Mouse (Mus musculus) embryonic facial prominence, embryonic 15.5 days (tissue): ENCODE data around the gene Fancc. TPM values are rescaled to one million over a fixed set of nuclear protein-coding genes. Genes with fewer than 3 reads are reported as not detected.
A peak's percentile ranks its signal among the peaks of the same experiment; 100 is the strongest.
"Not testable (repeated sequence)": the region's sequence is repeated elsewhere in the genome, so short reads cannot be mapped to it uniquely, and the experiment has no call there.

Source experiments
- ATAC-seq: fragments of 200-750 bp; cut with Nextera tagmentation; 2 replicates; pipeline ENCODE4 v1.8.0; 2017; ENCODE audit warnings: low read depth, moderate TSS enrichment; ENCODE audit not compliant: insufficient number of reproducible peaks, low FRiP score, low TSS enrichment
- H3K27ac ChIP-seq: fragments of 300-500 bp; sonication (generic); replicated peaks from 2 replicates; pipeline ENCODE4 v1.5.1; 2015; ENCODE audit warnings: mild to moderate bottlenecking, inconsistent platforms
- H3K27me3 ChIP-seq: fragments of 300-500 bp; sonication (generic); 2 replicates; pipeline ENCODE4 v1.6.1; 2015; ENCODE audit warnings: inconsistent platforms
- H3K36me3 ChIP-seq: fragments of 300-500 bp; sonication (generic); 2 replicates; pipeline ENCODE4 v1.6.1; 2015; ENCODE audit warnings: mild to moderate bottlenecking, inconsistent platforms
- H3K4me1 ChIP-seq: fragments of 300-500 bp; sonication (generic); 2 replicates; pipeline ENCODE4 v1.6.1; 2015; ENCODE audit warnings: inconsistent platforms
- H3K4me2 ChIP-seq: fragments of 300-500 bp; sonication (generic); replicated peaks from 2 replicates; pipeline ENCODE4 v1.6.1; 2015; ENCODE audit warnings: mild to moderate bottlenecking, inconsistent platforms
- H3K4me3 ChIP-seq: fragments of 300-500 bp; sonication (generic); replicated peaks from 2 replicates; pipeline ENCODE4 v1.5.1; 2015; ENCODE audit warnings: mild to moderate bottlenecking, inconsistent platforms
- H3K9ac ChIP-seq: fragments of 300-500 bp; sonication (generic); 2 replicates; pipeline ENCODE4 v1.6.1; 2015; ENCODE audit warnings: inconsistent platforms
- H3K9me3 ChIP-seq: fragments of 300-500 bp; sonication (generic); replicated peaks from 2 replicates; pipeline ENCODE4 v1.6.1; 2016; ENCODE audit warnings: inconsistent platforms
- WGBS: fragments of 180-500 bp; shearing (Covaris S2); methylation state at CpG from one replicate; pipeline ENCODE4 v1.1.7; 2015; 5-methylcytosine and 5-hydroxymethylcytosine counted together
- polyA plus RNA-seq: library from polyadenylated mRNA; unstranded; fragments of >200 nt; fragmentation: Nextera tagmentation; extraction: Ambion mirVana; gene quantifications from 2 replicates; pipeline ENCODE4 v1.2.1, GENCODE M21; 2015

The Fancc gene
- polyA plus RNA-seq, 1 experiment from 2014 or later: 22.9 TPM

- no peak overlapping the region for H3K9ac ChIP-seq
- no peaks in the 10 kb centered on the region for H3K36me3 ChIP-seq
- H3K9me3 ChIP-seq: no peaks in the 10 kb centered on the region
- peaks cover 35% of the 10 kb centered on the region for H3K4me1 ChIP-seq
- H3K4me3 ChIP-seq: no peak overlapping the region
- no peak for ATAC-seq
- 59% methylated on average over 10 of the region's 10 CpGs for WGBS
- H3K4me2 ChIP-seq: no peak overlapping the region
- H3K27me3 ChIP-seq: no peaks in the 10 kb centered on the region
- H3K27ac ChIP-seq: peak overlapping the region; percentile 71
These were observed 171.9 kb downstream of the Fancc start for GRCm38 (mm10) chr13:63324978-63325848.

DNA sequence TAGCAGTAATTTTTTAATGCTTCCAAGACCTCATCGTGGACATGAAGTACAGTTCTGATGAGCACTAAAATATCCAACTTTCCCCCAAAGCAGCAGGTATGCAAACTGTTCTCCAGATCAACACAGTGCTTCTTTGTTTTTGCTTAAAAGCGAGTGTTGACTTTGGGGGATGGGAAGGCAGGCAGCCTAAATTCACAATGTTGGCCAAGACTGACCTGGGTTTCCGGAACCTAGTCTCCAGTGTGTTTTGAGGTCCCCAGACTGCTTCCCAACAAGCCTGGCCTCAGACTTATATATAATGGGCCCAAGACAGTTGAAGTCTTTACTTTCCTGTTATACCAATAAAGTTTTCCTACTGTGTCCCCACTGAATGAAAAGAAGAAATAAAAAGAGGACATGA is 172.8 kb downstream of the Fancc start:
- H3K4me3 ChIP-seq: no peak overlapping the region
- H3K9ac ChIP-seq: no peak overlapping the region
- WGBS: 46% methylated on average over 3 of the region's 3 CpGs
- H3K27ac ChIP-seq: peak overlapping the region; percentile 71; the same call in 1 of the 2 replicates
- H3K9me3 ChIP-seq: no peaks in the 10 kb centered on the region
- H3K4me1 ChIP-seq: peaks cover 26% of the 10 kb centered on the region
- no peaks in the 10 kb centered on the region for H3K36me3 ChIP-seq
- H3K4me2 ChIP-seq: no peak overlapping the region
- H3K27me3 ChIP-seq: no peaks in the 10 kb centered on the region
- no peak for ATAC-seq

GRCm38 (mm10) chr13:63323286-63324075 is 173.6 kb downstream of the Fancc start:
- H3K27me3 ChIP-seq: no peaks in the 10 kb centered on the region
- H3K9ac ChIP-seq: no peak overlapping the region
- no peaks in the 10 kb centered on the region for H3K9me3 ChIP-seq
- H3K4me3 ChIP-seq: no peak overlapping the region
- H3K36me3 ChIP-seq: no peaks in the 10 kb centered on the region
- peak overlapping the region; percentile 12; the same call in 1 of the 2 replicates for H3K27ac ChIP-seq
- H3K4me1 ChIP-seq: peaks cover 24% of the 10 kb centered on the region
- ATAC-seq: no peak
- no peak overlapping the region for H3K4me2 ChIP-seq
- WGBS: 63% methylated on average over 9 of the region's 9 CpGs

- H3K4me2 ChIP-seq: no peak overlapping the region
- H3K4me3 ChIP-seq: no peak overlapping the region
- H3K9me3 ChIP-seq: no peaks in the 10 kb centered on the region
- H3K27me3 ChIP-seq: no peaks in the 10 kb centered on the region
- no peaks in the 10 kb centered on the region for H3K36me3 ChIP-seq
- WGBS: 85% methylated on average over 6 of the region's 6 CpGs
- no peak overlapping the region for H3K27ac ChIP-seq
- H3K4me1 ChIP-seq: peaks cover 24% of the 10 kb centered on the region
- no peak overlapping the region for H3K9ac ChIP-seq
- ATAC-seq: no peak
These were observed 174.3 kb downstream of the Fancc start for GRCm38 (mm10) chr13:63322756-63323155.

DNA sequence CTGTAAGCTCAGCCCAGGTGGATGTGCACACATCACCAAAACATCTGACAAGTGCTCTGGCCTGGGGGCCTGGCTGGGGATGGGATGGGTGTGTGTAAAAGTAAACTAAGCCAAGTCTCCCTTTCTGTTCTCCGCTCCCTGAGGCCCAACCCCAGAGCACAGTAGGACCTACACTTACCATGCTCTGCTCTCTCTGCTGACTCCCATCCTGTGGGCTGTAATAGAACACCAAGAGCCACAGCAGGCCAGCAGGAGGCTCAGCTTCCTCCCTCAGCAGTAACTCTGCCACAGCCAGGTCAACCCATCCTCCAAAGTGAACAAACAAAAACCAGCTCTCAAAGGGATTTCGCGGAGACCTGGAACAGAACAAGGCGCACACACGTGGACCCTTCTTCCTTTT is 175.4 kb downstream of the Fancc start:
- no peak overlapping the region for H3K4me3 ChIP-seq
- no peaks in the 10 kb centered on the region for H3K27me3 ChIP-seq
- peaks cover 24% of the 10 kb centered on the region for H3K4me1 ChIP-seq
- no peaks in the 10 kb centered on the region for H3K9me3 ChIP-seq
- H3K27ac ChIP-seq: no peak overlapping the region
- no peaks in the 10 kb centered on the region for H3K36me3 ChIP-seq
- H3K9ac ChIP-seq: no peak overlapping the region
- ATAC-seq: no peak
- whole genome bisulfite sequencing: 55% methylated on average over 5 of the region's 5 CpGs
- no peak overlapping the region for H3K4me2 ChIP-seq

DNA sequence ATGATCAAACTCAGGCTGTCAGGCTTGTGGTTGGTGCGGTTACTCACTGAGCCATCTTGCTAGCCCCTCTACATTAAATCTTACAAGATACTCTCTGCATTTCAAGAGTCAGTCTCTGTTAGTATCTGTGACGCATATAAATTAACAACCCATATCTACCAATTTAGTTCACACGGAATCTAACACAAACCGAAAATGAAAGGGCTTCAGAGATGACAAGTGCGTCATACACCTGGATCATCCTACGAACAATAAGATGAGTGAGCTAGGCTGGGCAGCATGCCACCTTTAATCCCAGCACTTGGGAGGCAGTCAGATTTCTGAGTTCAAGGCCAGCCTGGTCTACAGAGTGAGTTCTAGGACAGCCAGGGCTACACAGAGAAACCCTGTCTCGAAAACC is 177.3 kb downstream of the Fancc start:
- Histone ChIP-seq H3K27me3 (no peaks in the 10 kb centered on the region), H3K36me3 (no peaks in the 10 kb centered on the region), H3K27ac (no peak overlapping the region), H3K4me2 (no peak overlapping the region), H3K4me3 (no peak overlapping the region), H3K4me1 (peaks cover 17% of the 10 kb centered on the region), H3K9me3 (no peaks in the 10 kb centered on the region), H3K9ac (no peak overlapping the region)
- ATAC-seq: no peak
- 91% methylated on average over 7 of the region's 7 CpGs for WGBS

DNA sequence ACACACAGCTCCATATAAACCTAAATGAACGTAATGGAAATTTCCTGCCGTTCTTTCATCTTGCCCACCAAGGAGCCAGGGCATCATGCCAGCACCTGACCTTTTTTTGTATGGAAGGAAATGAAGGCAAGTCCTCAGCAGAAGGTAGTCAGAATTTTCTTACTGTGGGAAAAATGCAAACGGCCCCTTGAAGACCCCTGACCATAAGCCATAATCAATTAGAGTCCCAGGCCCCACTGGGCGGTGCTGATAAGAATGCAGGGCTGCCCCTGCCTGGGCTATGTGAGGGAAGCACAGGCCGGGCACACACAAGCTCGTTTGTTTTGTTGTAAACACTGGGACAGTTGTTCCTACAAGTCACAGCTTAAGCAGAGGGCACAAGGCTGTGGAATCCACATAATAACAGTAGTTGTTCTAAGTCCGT is 179.4 kb downstream of the Fancc start:
- Histone ChIP-seq H3K9me3 (no peaks in the 10 kb centered on the region), H3K36me3 (no peaks in the 10 kb centered on the region), H3K4me2 (no peak overlapping the region), H3K4me1 (peaks cover 20% of the 10 kb centered on the region), H3K4me3 (no peak overlapping the region), H3K27ac (no peak overlapping the region), H3K27me3 (no peaks in the 10 kb centered on the region), H3K9ac (no peak overlapping the region)
- WGBS: 42% methylated on average over 7 of the region's 7 CpGs
- ATAC-seq: no peak

GRCm38 (mm10) chr13:63316407-63316806 is 180.7 kb downstream of the Fancc start:
- no peak overlapping the region; the same call in 1 of the 2 replicates for H3K27ac ChIP-seq
- WGBS: 84% methylated on average over 5 of the region's 5 CpGs

GRCm38 (mm10) chr13:63315777-63316176 is 181.3 kb downstream of the Fancc start:
- WGBS: 72% methylated on average over 6 of the region's 6 CpGs
- Histone ChIP-seq H3K4me3 (no peak overlapping the region), H3K4me2 (no peak overlapping the region), H3K9ac (no peak overlapping the region), H3K36me3 (no peaks in the 10 kb centered on the region), H3K27me3 (no peaks in the 10 kb centered on the region), H3K27ac (no peak overlapping the region), H3K4me1 (peaks cover 11% of the 10 kb centered on the region; the same call in 1 of the 2 replicates), H3K9me3 (no peaks in the 10 kb centered on the region)
- ATAC-seq: no peak

More at GRCm38 (mm10) chr13:63316407-63316806, 180.7 kb downstream of the Fancc start:
- Histone ChIP-seq H3K27me3 (no peaks in the 10 kb centered on the region), H3K4me2 (no peak overlapping the region), H3K4me1 (peaks cover 13% of the 10 kb centered on the region; the same call in 1 of the 2 replicates), H3K36me3 (no peaks in the 10 kb centered on the region), H3K9me3 (no peaks in the 10 kb centered on the region), H3K9ac (no peak overlapping the region), H3K4me3 (no peak overlapping the region)
- ATAC-seq: no peak

DNA sequence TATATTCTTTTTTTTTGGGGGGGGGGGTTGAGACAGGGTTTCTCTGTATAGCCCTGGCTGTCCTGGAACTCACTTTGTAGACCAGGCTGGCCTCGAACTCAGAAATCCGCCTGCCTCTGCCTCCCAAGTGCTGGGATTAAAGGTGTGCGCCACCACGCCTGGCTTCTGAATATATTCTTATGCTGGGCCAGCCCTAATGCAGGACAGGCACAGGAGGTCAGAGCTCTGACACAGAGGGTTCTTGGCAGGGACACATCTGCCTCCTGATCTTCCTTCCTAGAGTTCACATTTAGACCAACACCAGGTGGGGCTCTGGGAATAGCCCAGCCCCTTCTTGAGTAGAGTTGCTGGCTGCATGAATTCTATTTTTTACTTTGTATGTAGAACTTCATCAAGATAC is 182.0 kb downstream of the Fancc start:
- not testable (repeated sequence) for H3K4me2 ChIP-seq, H3K9me3 ChIP-seq, H3K27ac ChIP-seq, H3K36me3 ChIP-seq, H3K27me3 ChIP-seq, ATAC-seq, H3K9ac ChIP-seq, H3K4me3 ChIP-seq
- H3K4me1 ChIP-seq: peaks cover 11% of the 10 kb centered on the region; the same call in 1 of the 2 replicates
- WGBS: 93% methylated on average over 4 of the region's 4 CpGs

DNA sequence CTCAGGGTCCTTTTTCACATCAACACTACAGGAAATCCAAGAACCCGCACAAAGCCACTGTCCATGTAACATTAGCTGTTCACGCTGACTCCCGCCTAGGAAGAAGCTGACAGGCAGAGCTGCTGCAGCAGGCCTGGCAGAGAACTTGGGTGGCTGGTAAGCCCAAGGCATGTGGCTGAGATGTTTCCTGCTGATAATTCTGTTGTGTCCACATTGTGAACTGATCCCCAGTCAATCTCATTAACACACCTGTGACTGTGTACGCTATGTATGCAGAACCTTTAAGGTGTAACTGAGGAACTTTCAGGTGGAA is 182.5 kb downstream of the Fancc start:
- H3K9me3 ChIP-seq: no peaks in the 10 kb centered on the region
- H3K27me3 ChIP-seq: no peaks in the 10 kb centered on the region
- ATAC-seq: no peak
- H3K27ac ChIP-seq: no peak overlapping the region
- H3K4me3 ChIP-seq: no peak overlapping the region
- no peak overlapping the region for H3K9ac ChIP-seq
- peaks cover 11% of the 10 kb centered on the region; the same call in 1 of the 2 replicates for H3K4me1 ChIP-seq
- H3K4me2 ChIP-seq: no peak overlapping the region
- H3K36me3 ChIP-seq: no peaks in the 10 kb centered on the region
- WGBS: 34% methylated on average over 4 of the region's 4 CpGs
